15 mouse cellular contexts compared by ENCODE assay signal in the genomic region with DNA sequence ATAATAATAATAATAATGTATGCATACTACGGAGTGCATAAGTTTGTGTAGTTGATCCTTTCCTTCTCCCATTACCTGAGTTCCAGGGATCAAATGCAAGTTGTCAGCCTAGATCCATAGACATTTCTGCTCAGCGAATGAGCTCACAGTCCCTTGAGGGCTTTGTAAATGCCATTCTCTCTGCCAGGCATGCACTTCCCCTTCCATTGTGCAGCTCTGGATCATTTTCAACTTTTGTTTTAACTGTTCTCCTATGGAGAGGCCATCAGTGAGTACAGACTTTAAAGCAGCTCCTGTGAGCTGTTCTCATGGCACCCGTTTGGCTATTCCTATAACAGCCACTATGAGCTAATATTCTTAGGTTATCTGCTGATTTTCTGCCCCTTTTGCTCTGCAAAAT.
DNase-seq lines count a peak whose midpoint lies in the region; ATAC-seq and TF ChIP-seq lines count a peak whose summit lies in the region.
"Had no signal": no experiment of that assay in that cellular context is flagged by ENCODE, and none has a peak within 500 bp of the region (broad histone marks: within the 10 kb centered on the region; RNA-seq: fewer than 3 reads in every experiment).

No protein-coding gene starts in this region.

- WGBS in forebrain, embryonic 14.5 days: 53% methylated on average over 3 of the region's 3 CpGs
- WGBS in forebrain, embryonic 11.5 days: 79% methylated on average over 3 of the region's 3 CpGs
- WGBS in hindbrain, embryonic 14.5 days: 75% methylated on average over 3 of the region's 3 CpGs
- WGBS in hindbrain, embryonic 16.5 days: 59% methylated on average over 3 of the region's 3 CpGs
- WGBS in midbrain, postnatal 0 days: 63% methylated on average over 3 of the region's 3 CpGs
- WGBS in midbrain, embryonic 10.5 days: 85% methylated on average over 3 of the region's 3 CpGs

- H3K27ac ChIP-seq in forebrain, embryonic 14.5 days (ENCODE audit: low read depth, low read length): no peak overlapping the region
- no peak overlapping the region for H3K27ac ChIP-seq in forebrain, embryonic 11.5 days (ENCODE audit: low read depth, low read length)
- 0 out of 2 replicates have a peak overlapping the region, but pooled peaks have one; percentile 36 for H3K27ac ChIP-seq in hindbrain, embryonic 14.5 days
- no peak overlapping the region for H3K27ac ChIP-seq in hindbrain, embryonic 16.5 days (ENCODE audit: low read depth, low read length)
- no peak overlapping the region for H3K27ac ChIP-seq in midbrain, postnatal 0 days (ENCODE audit: low read depth, low read length)
- no peak overlapping the region for H3K27ac ChIP-seq in midbrain, embryonic 10.5 days (replicated peaks)
- H3K27ac ChIP-seq: heart, adult 2 months; intestine, embryonic 15.5 days had no signal

- 0 out of 2 replicates have a peak, but pooled peaks have one; percentile 32 for ATAC-seq in forebrain, embryonic 14.5 days
- ATAC-seq in forebrain, embryonic 11.5 days (replicated peaks; ENCODE audit: low FRiP score): no peak
- no peak for ATAC-seq in hindbrain, embryonic 14.5 days (ENCODE audit: low FRiP score)
- no peak for ATAC-seq in hindbrain, embryonic 16.5 days
- no peak for ATAC-seq in midbrain, postnatal 0 days (ENCODE audit: low FRiP score)
- ATAC-seq: intestine, embryonic 15.5 days had no signal

- no peak overlapping the region for H3K4me2 ChIP-seq in forebrain, embryonic 14.5 days (ENCODE audit: low read length)
- H3K4me2 ChIP-seq in forebrain, embryonic 11.5 days (ENCODE audit: low read depth, low read length, severe bottlenecking): no peak overlapping the region
- no peak overlapping the region for H3K4me2 ChIP-seq in hindbrain, embryonic 14.5 days (replicated peaks)
- H3K4me2 ChIP-seq in hindbrain, embryonic 16.5 days (ENCODE audit: low read length): no peak overlapping the region
- H3K4me2 ChIP-seq in midbrain, postnatal 0 days (ENCODE audit: low read depth, low read length, poor library complexity, severe bottlenecking): no peak overlapping the region
- H3K4me2 ChIP-seq: heart, embryonic 12.5 days; intestine, embryonic 15.5 days had no signal

- H3K4me1 ChIP-seq in forebrain, embryonic 14.5 days (ENCODE audit: control insufficient read depth, insufficient read depth, low read length): peaks cover 4% of the 10 kb centered on the region
- no peaks in the 10 kb centered on the region for H3K4me1 ChIP-seq in forebrain, embryonic 11.5 days (replicated peaks; ENCODE audit: control insufficient read depth, insufficient read depth, low read length)
- H3K4me1 ChIP-seq in hindbrain, embryonic 14.5 days (replicated peaks; ENCODE audit: control insufficient read depth, insufficient read depth, low read length): peaks cover 4% of the 10 kb centered on the region; the same call in 1 of the 2 replicates
- H3K4me1 ChIP-seq in hindbrain, embryonic 16.5 days (ENCODE audit: control insufficient read depth, insufficient read depth, low read depth, low read length): no peaks in the 10 kb centered on the region
- H3K4me1 ChIP-seq in midbrain, postnatal 0 days (ENCODE audit: insufficient read depth, low read length): no peaks in the 10 kb centered on the region
- peaks cover 5% of the 10 kb centered on the region for H3K4me1 ChIP-seq in midbrain, embryonic 10.5 days
- H3K4me1 ChIP-seq: heart, embryonic 12.5 days; intestine, embryonic 15.5 days had no signal

- TF ChIP-seq CTCF in midbrain, postnatal 0 days (IDR thresholded peaks at IDR 0.05): no peak

- H3K27me3 ChIP-seq in forebrain, embryonic 14.5 days (replicated peaks; ENCODE audit: control insufficient read depth, insufficient read depth, low read length): no peaks in the 10 kb centered on the region
- H3K27me3 ChIP-seq in forebrain, embryonic 11.5 days (ENCODE audit: control insufficient read depth, insufficient read depth, low read length): no peaks in the 10 kb centered on the region
- H3K27me3 ChIP-seq in hindbrain, embryonic 14.5 days (ENCODE audit: control insufficient read depth, insufficient read depth, low read length): no peaks in the 10 kb centered on the region
- no peaks in the 10 kb centered on the region for H3K27me3 ChIP-seq in hindbrain, embryonic 16.5 days (replicated peaks; ENCODE audit: control insufficient read depth, insufficient read depth, low read length)
- H3K27me3 ChIP-seq in midbrain, postnatal 0 days (ENCODE audit: insufficient read depth, low read length): no peaks in the 10 kb centered on the region
- H3K27me3 ChIP-seq in midbrain, embryonic 10.5 days (ENCODE audit: low read depth, poor library complexity, severe bottlenecking): no peaks in the 10 kb centered on the region
- H3K27me3 ChIP-seq: heart, embryonic 12.5 days; intestine, embryonic 15.5 days had no signal

- peaks cover 6% of the 10 kb centered on the region; the same call in 1 of the 2 replicates for H3K36me3 ChIP-seq in forebrain, embryonic 14.5 days (ENCODE audit: control insufficient read depth, insufficient read depth, low read length)
- no peaks in the 10 kb centered on the region for H3K36me3 ChIP-seq in forebrain, embryonic 11.5 days (ENCODE audit: control insufficient read depth, insufficient read depth, low read length)
- H3K36me3 ChIP-seq in hindbrain, embryonic 14.5 days (replicated peaks; ENCODE audit: control insufficient read depth, insufficient read depth): no peaks in the 10 kb centered on the region; the same call in 1 of the 2 replicates
- no peaks in the 10 kb centered on the region for H3K36me3 ChIP-seq in hindbrain, embryonic 16.5 days (ENCODE audit: control insufficient read depth, insufficient read depth, low read length)
- no peaks in the 10 kb centered on the region for H3K36me3 ChIP-seq in midbrain, postnatal 0 days (ENCODE audit: insufficient read depth, low read length)
- no peaks in the 10 kb centered on the region for H3K36me3 ChIP-seq in midbrain, embryonic 10.5 days
- H3K36me3 ChIP-seq: heart, embryonic 12.5 days; intestine, embryonic 15.5 days had no signal

- no peak overlapping the region for H3K4me3 ChIP-seq in forebrain, embryonic 14.5 days (ENCODE audit: low read depth, low read length)
- H3K4me3 ChIP-seq in forebrain, embryonic 11.5 days (ENCODE audit: low read depth, low read length): no peak overlapping the region
- no peak overlapping the region for H3K4me3 ChIP-seq in hindbrain, embryonic 14.5 days (replicated peaks; ENCODE audit: low read length)
- H3K4me3 ChIP-seq in hindbrain, embryonic 16.5 days (ENCODE audit: low read length): no peak overlapping the region
- H3K4me3 ChIP-seq in midbrain, postnatal 0 days (ENCODE audit: low read depth, low read length): no peak overlapping the region
- no peak overlapping the region for H3K4me3 ChIP-seq in midbrain, embryonic 10.5 days
- H3K4me3 ChIP-seq: heart, adult 2 months; heart, embryonic 12.5 days; intestine, embryonic 15.5 days had no signal

- no peaks in the 10 kb centered on the region for H3K9me3 ChIP-seq in forebrain, embryonic 14.5 days (replicated peaks; ENCODE audit: control insufficient read depth, low read length)
- H3K9me3 ChIP-seq in forebrain, embryonic 11.5 days (ENCODE audit: control insufficient read depth, low read length): no peaks in the 10 kb centered on the region
- H3K9me3 ChIP-seq in hindbrain, embryonic 14.5 days (ENCODE audit: control insufficient read depth, low read length): no peaks in the 10 kb centered on the region
- H3K9me3 ChIP-seq in hindbrain, embryonic 16.5 days (ENCODE audit: control insufficient read depth, low read length): no peaks in the 10 kb centered on the region
- no peaks in the 10 kb centered on the region for H3K9me3 ChIP-seq in midbrain, postnatal 0 days (ENCODE audit: low read length)
- H3K9me3 ChIP-seq in midbrain, embryonic 10.5 days (replicated peaks): no peaks in the 10 kb centered on the region; the same call in 1 of the 2 replicates
- H3K9me3 ChIP-seq: intestine, embryonic 15.5 days had no signal

- peak; percentile 47 for DNase-seq in forebrain, embryonic 14.5 days (ENCODE audit: low spot score)
- DNase-seq in forebrain, embryonic 11.5 days (ENCODE audit: low spot score): no peak
- no peak for DNase-seq in hindbrain, embryonic 14.5 days (ENCODE audit: low spot score)
- DNase-seq in midbrain, postnatal 0 days (ENCODE audit: low spot score): peak; percentile 12
- no peak for DNase-seq in midbrain, embryonic 10.5 days (ENCODE audit: low spot score)
- DNase-seq: adrenal gland, adult 2 months; adrenal gland, postnatal 25 days; cerebellum, adult 2 months; cerebellum, postnatal 10 days; gastrocnemius, postnatal 36 days; heart, adult 2 months; kidney, adult 18-20 months had no signal

- no peak overlapping the region for H3K9ac ChIP-seq in forebrain, embryonic 14.5 days (ENCODE audit: low read length)
- no peak overlapping the region for H3K9ac ChIP-seq in forebrain, embryonic 11.5 days (ENCODE audit: low read length)
- H3K9ac ChIP-seq in hindbrain, embryonic 14.5 days: no peak overlapping the region
- no peak overlapping the region for H3K9ac ChIP-seq in hindbrain, embryonic 16.5 days (ENCODE audit: low read depth, low read length)
- no peak overlapping the region for H3K9ac ChIP-seq in midbrain, postnatal 0 days (replicated peaks; ENCODE audit: low read length, poor library complexity, severe bottlenecking)
- H3K9ac ChIP-seq: heart, embryonic 12.5 days; intestine, embryonic 15.5 days had no signal

Comparison
In these comparisons a context has a peak if more than half of its experiments do, and no peak if none do; other contexts are left out.
1. DNase-seq: peak in forebrain, embryonic 14.5 days (single experiment) and midbrain, postnatal 0 days (single experiment); none in forebrain, embryonic 11.5 days (single experiment), hindbrain, embryonic 14.5 days (single experiment) and midbrain, embryonic 10.5 days (single experiment).